Mouse (Mus musculus) neural tube, embryonic 15.5 days (tissue): ENCODE measurements around the gene Gstk1. TPM values are rescaled to one million over a fixed set of nuclear protein-coding genes. Genes with fewer than 3 reads are reported as not detected.

Experiments
- ATAC-seq: fragments of 200-750 bp; cut with Nextera tagmentation; 2 replicates; pipeline ENCODE4 v1.8.0; 2017; ENCODE audit warnings: mild to moderate bottlenecking, moderate TSS enrichment, moderate library complexity; ENCODE audit not compliant: low FRiP score
- H3K27ac ChIP-seq: fragments of 300-500 bp; sonication (generic); replicated peaks from 2 replicates; pipeline ENCODE4 v1.5.1; 2015; ENCODE audit warnings: mild to moderate bottlenecking, inconsistent platforms
- H3K27me3 ChIP-seq: fragments of 300-500 bp; sonication (generic); replicated peaks from 2 replicates; pipeline ENCODE4 v1.6.1; 2015; ENCODE audit warnings: inconsistent platforms
- H3K36me3 ChIP-seq: fragments of 300-500 bp; sonication (generic); 2 replicates; pipeline ENCODE4 v1.6.1; 2015; ENCODE audit warnings: inconsistent platforms
- H3K4me1 ChIP-seq: fragments of 300-500 bp; sonication (generic); 2 replicates; pipeline ENCODE4 v1.6.1; 2015; ENCODE audit warnings: inconsistent platforms
- H3K4me2 ChIP-seq: fragments of 300-500 bp; sonication (generic); 2 replicates; pipeline ENCODE4 v1.6.1; 2015; ENCODE audit warnings: inconsistent platforms, mild to moderate bottlenecking, moderate library complexity
- H3K4me3 ChIP-seq: fragments of 300-500 bp; sonication (generic); replicated peaks from 2 replicates; pipeline ENCODE4 v1.5.1; 2015; ENCODE audit warnings: mild to moderate bottlenecking, inconsistent platforms
- H3K9ac ChIP-seq: fragments of 300-500 bp; sonication (generic); replicated peaks from 2 replicates; pipeline ENCODE4 v1.6.1; 2015; ENCODE audit warnings: mild to moderate bottlenecking, inconsistent platforms
- H3K9me3 ChIP-seq: fragments of 300-500 bp; sonication (generic); replicated peaks from 2 replicates; pipeline ENCODE4 v1.6.1; 2016; ENCODE audit warnings: inconsistent platforms
- WGBS: fragments of 180-500 bp; shearing (Covaris S2); methylation state at CpG from one replicate; pipeline ENCODE4 v1.1.7; 2015; ENCODE audit warnings: mixed read lengths; 5-methylcytosine and 5-hydroxymethylcytosine counted together
- polyA plus RNA-seq: library from polyadenylated mRNA; unstranded; fragments of >200 nt; fragmentation: Nextera tagmentation; extraction: Ambion mirVana; gene quantifications from 2 replicates; pipeline ENCODE4 v1.2.1, GENCODE M21; 2015

The Gstk1 gene
- polyA plus RNA-seq, 1 experiment from 2014 or later: 13.7 TPM

DNA sequence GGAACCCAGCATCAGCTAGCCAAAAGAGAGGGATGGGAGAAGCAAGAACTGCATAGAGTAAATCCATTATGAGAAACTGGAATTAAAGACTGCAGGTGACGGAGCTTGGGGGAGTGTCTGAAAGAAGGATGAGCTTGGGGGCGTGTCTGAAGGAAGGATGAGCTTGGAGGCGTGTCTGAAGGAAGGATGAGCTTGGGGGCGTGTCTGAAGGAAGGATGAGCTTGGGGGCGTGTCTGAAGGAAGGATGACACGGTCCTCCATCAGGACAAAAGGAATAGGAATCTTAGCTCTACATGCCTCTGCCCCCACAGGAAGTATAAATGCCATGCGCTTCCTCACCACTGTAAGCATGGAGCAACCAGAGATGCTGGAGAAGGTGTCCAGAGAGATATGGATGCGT is 1.4 kb downstream of the Gstk1 start:
- peaks cover 5% of the 10 kb centered on the region; the same call in 1 of the 2 replicates for H3K27me3 ChIP-seq
- peak; percentile 67 for ATAC-seq
- H3K27ac ChIP-seq: no peak overlapping the region
- H3K9ac ChIP-seq: no peak overlapping the region
- H3K9me3 ChIP-seq: no peaks in the 10 kb centered on the region
- H3K36me3 ChIP-seq: no peaks in the 10 kb centered on the region
- WGBS: 13% methylated on average over 8 of the region's 8 CpGs
- H3K4me2 ChIP-seq: peak overlapping the region; percentile 44
- H3K4me1 ChIP-seq: peaks cover 7% of the 10 kb centered on the region; the same call in 1 of the 2 replicates
- H3K4me3 ChIP-seq: peak overlapping the region; percentile 26

DNA sequence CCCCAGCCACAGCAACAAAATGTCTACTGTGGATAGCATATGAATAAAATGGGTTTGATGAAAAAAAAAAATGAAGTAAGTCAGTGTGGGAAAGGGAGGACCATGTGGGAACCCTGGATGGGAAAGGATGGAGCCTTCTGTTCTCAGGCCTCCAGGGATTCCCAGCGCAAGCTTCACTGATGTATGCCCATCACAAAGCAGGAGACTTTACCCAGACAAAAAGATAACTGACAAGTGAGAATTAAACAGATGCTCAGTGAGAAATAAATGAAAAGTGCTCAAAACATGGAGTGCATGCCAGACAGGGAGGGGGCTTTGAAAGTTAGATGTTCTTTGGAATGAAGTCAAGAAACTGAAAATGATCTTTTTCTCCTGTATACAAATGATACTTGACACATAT is 2.2 kb downstream of the Gstk1 start:
- Histone ChIP-seq H3K27ac (no peak overlapping the region), H3K27me3 (peaks cover 5% of the 10 kb centered on the region; the same call in 1 of the 2 replicates), H3K36me3 (no peaks in the 10 kb centered on the region), H3K4me3 (peak overlapping the region; percentile 26; the same call in 1 of the 2 replicates), H3K4me2 (peak overlapping the region; percentile 44), H3K4me1 (peaks cover 7% of the 10 kb centered on the region; the same call in 1 of the 2 replicates), H3K9ac (no peak overlapping the region), H3K9me3 (no peaks in the 10 kb centered on the region)
- no peak for ATAC-seq
- WGBS: 83% methylated on average over 1 of the region's 1 CpGs

DNA sequence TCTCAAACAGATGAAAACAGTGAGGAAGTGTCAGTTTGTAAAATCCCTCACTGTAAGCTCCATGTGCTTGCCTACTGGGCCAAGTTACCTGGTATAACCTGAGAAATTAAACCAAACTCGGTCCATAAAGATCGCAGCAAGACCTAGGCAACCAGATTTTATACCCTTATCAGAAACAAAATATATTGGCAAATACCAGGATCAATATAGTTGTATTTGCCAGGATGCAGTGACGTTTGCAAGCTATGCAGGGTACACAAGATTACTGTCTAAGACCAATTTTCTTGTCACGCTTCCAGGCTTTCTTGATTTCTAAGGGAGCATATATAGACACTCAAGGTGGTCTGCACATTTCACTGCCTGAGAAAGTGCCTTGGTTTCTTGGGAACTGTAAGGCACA is 6.1 kb downstream of the Gstk1 start:
- WGBS: 91% methylated on average over 4 of the region's 4 CpGs
- H3K4me3 ChIP-seq: no peak overlapping the region
- H3K4me2 ChIP-seq: no peak overlapping the region

DNA sequence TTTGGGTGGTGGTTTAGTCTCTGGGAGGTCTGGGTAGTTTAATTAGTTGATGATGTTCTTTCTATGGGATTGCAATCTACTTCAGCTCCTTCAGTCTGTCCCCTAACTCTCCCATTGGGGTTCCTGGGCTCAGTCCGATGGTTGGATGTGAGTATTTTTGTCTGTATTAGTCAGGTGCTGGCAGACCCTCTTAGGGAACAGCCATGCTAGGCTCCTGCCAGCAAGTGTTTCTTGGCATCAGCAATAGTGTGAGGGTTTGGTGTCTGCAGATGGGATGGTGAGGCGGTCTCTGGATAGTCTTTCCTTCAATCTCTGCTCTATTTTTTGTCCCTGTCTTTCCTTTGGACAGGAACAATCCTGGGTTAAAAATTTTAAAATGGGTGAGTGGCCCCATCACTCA is 7.4 kb downstream of the Gstk1 start:
- no peak overlapping the region for H3K9ac ChIP-seq
- no peak for ATAC-seq
- no peaks in the 10 kb centered on the region for H3K9me3 ChIP-seq
- H3K4me2 ChIP-seq: no peak overlapping the region
- no peaks in the 10 kb centered on the region for H3K27me3 ChIP-seq
- no peaks in the 10 kb centered on the region for H3K4me1 ChIP-seq
- no peaks in the 10 kb centered on the region for H3K36me3 ChIP-seq
- H3K27ac ChIP-seq: no peak overlapping the region
- 86% methylated on average over 2 of the region's 2 CpGs for WGBS
- no peak overlapping the region for H3K4me3 ChIP-seq

More for the DNA sequence above, 6.1 kb downstream of the Gstk1 start:
- no peak for ATAC-seq
- Histone ChIP-seq H3K27me3 (0 out of 2 replicates have a peak, but pooled peaks cover 1% of the 10 kb centered on the region), H3K4me1 (no peaks in the 10 kb centered on the region), H3K9ac (no peak overlapping the region), H3K36me3 (no peaks in the 10 kb centered on the region), H3K27ac (no peak overlapping the region), H3K9me3 (no peaks in the 10 kb centered on the region)

DNA sequence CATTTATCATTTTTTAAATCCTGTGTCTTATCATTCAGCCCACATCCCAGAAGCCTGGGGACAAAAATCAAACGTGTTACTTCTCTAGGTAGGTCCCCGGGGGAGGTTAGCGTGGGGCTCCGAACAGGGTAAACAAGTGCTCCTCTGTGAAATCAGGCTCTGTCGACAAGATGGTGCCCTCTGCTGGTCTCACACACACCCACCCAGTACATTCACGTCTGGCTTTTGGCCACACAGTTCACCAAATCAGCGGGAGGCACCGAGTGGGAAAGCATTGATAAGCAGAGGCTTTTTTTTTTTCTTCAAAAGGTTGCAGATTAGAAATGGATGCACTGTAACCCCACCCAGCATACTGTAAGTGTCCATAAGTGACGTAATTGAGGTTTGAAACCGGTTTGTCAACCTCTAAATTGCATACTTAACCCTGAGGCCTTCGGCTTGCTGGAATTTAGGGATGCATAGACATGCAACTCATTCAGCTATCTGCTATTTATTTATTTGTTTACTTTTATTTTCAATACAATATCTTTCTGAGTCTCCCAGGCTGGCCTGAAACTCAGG is 11.6 kb downstream of the Gstk1 start:
- 17% methylated on average over 11 of the region's 11 CpGs for WGBS
- Histone ChIP-seq H3K4me2 (0 out of 2 replicates have a peak overlapping the region, but pooled peaks have one; percentile 11), H3K27me3 (0 out of 2 replicates have a peak, but pooled peaks cover 5% of the 10 kb centered on the region), H3K9ac (no peak overlapping the region), H3K36me3 (no peaks in the 10 kb centered on the region), H3K4me1 (no peaks in the 10 kb centered on the region), H3K27ac (no peak overlapping the region), H3K9me3 (no peaks in the 10 kb centered on the region), H3K4me3 (no peak overlapping the region)
- ATAC-seq: no peak; the same call in 1 of the 2 replicates

DNA sequence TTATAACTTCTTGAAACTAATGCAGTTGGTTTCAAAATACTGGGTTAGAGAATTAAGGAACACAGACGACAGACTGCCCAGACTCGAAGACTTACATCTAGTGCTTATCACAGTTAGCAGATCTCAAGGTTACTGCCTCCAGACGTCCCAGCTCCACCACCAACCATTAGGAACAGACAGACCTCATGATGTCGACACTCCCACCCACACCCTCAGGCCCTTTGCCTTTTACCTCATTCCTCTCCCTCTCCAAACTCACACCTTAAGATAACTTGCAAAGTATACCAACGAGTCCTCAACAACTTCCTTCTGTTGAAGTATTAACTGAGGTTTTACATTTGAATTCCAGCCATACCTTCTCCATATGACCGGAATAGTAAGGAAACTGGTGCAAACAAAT is 14.7 kb downstream of the Gstk1 start:
- H3K27ac ChIP-seq: no peak overlapping the region
- H3K9me3 ChIP-seq: no peaks in the 10 kb centered on the region
- H3K4me3 ChIP-seq: no peak overlapping the region
- 0 out of 2 replicates have a peak, but pooled peaks cover 6% of the 10 kb centered on the region for H3K4me1 ChIP-seq
- no peak overlapping the region for H3K4me2 ChIP-seq
- H3K27me3 ChIP-seq: 0 out of 2 replicates have a peak, but pooled peaks cover 5% of the 10 kb centered on the region
- WGBS: 77% methylated on average over 6 of the region's 6 CpGs
- no peak overlapping the region for H3K9ac ChIP-seq
- ATAC-seq: no peak
- no peaks in the 10 kb centered on the region for H3K36me3 ChIP-seq

DNA sequence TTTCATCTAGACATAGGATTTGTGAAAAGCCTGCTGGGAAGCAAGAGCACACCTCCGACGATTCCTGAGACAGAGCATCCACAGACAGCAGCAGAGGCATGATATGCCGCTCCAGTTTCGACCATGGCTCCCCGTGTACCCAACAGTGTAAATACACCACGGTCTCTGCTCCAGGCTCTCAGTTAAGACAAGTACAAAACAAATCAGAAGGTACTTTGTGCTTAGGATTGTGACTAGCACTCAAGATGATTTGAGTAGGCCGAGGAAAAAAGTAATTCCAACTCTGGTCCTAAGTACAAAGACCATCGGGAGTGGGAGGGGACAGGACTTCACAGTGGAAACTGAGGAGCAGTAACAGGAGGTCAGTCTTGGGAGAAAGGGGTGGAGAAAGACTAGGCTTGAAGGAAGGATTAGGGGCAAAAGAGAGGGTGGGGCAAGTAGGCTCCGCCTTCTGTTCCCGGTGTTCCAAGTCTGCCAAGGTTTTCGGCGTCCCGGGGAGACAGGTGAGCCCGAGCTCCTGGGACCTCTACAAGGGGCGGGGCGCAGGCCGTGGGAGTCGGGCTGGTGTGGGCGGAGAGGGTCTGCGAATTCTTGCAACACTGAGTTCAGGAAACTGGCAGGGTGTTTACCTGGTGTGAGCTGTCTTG is 15.9 kb downstream of the Gstk1 start, which contains the start of gene Tmem139:
Gene Tmem139, plus strand, starts transcription at position 447 of the 647 bp plus-strand sequence.
- H3K4me2 ChIP-seq: no peak within 1 kb of the TSS
- 22% methylated on average over 20 of the region's 20 CpGs for WGBS
- H3K27ac ChIP-seq: no peak within 1 kb of the TSS
- no peak within 1 kb of the TSS for H3K4me3 ChIP-seq
- no peaks in the 10 kb centered on the region for H3K9me3 ChIP-seq
- no peak within 1 kb of the TSS for H3K9ac ChIP-seq
- no peaks in the 10 kb centered on the region for H3K36me3 ChIP-seq
- ATAC-seq: no peak
- H3K4me1 ChIP-seq: peaks cover 12% of the 10 kb centered on the region
- H3K27me3 ChIP-seq: 0 out of 2 replicates have a peak, but pooled peaks cover 5% of the 10 kb centered on the region

DNA sequence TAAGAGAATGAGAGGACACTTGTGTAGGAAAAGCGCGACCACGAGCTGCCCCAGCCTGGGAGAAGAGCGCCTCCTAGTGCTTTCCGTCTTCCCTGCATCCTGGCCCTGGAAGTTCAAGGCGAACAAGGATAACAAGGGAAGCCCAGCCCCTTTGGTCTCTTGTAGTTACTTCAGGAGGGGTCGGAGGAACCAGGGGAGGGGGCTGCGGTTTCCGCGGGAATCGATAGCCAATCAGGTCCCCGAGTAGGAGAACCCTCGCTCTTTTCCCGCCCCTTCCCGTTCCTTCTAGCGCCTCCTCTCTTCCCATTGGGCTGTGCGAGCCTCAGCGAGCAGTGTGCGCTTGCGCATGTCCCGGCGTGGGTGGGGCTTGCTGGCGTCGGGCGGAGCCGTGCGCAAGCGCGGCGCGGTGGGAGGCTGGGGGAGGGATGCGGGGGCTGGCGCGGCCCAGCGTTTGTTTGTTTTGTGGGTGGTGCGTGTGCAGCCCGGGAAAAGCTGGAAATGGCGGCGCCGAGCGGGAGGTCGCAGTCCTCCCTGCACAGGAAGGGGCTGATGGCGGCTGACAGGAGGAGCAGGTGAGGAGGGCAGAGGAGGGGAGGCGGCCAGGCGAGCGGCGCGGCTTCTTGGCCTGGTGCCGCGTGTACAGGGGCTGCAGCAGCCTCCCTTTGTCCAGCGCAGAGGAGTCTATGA is 19.0 kb downstream of the Gstk1 start, which contains the start of gene Casp2:
Gene Casp2, plus strand, starts transcription at position 360 of the 687 bp plus-strand sequence.
- Histone ChIP-seq H3K4me2 (peak within 1 kb of the TSS; percentile 85), H3K27ac (peak within 1 kb of the TSS; percentile 94), H3K4me1 (peaks cover 21% of the 10 kb centered on the region), H3K4me3 (peak within 1 kb of the TSS; percentile 96), H3K27me3 (0 out of 2 replicates have a peak, but pooled peaks cover 5% of the 10 kb centered on the region), H3K9ac (peak within 1 kb of the TSS; percentile 83), H3K9me3 (no peaks in the 10 kb centered on the region), H3K36me3 (peaks cover 22% of the 10 kb centered on the region)
- WGBS: under 1% methylated on average over 49 of the region's 51 CpGs
- ATAC-seq: peak; percentile 100

DNA sequence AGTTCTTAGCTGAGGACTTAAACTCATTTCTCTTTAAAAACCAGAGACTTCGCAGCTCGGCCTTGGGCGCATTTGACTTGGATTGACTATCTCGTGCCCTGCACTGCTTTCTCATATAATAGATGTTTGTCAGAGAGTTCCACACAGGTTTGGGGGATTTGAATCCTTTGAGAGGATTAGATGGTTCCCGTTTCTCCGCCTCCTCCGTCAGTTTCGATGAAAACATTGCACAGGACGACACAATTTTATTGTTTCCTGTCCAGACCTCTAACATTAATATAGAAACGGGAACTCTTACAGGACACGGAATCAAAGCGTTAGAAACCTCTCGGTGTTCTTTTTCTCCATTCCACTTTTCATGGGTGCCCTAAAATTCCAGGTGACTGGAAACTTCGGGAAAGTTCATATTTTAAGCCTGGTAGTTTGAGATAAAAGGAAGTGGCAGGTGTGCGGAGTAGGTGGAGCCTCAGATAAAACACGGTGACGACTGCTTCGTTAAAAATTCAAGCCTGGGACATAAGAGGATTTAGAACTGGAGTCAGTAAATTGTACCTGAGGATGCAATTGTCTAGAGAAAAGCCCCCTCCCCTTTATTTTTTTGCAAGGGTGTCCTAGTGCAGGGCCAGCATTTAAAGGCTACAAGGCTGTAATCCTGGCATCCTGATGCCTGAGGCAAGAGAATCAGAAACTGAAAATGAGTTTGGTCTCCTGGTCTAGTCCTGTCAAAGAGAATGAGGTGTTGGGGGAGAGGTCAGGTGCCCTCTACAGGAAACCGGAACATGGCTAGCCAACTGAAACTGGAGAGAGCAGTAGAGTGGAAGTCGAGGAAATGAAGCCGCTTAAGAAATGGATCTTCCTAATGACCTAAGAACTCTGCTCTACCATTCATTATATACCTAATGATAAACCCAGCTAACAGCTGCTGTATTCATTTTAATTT is 19.9 kb downstream of the Gstk1 start:
- H3K9ac ChIP-seq: peak overlapping the region; percentile 83
- peak; percentile 2; the same call in 1 of the 2 replicates for ATAC-seq
- peak overlapping the region; percentile 96 for H3K4me3 ChIP-seq
- H3K4me2 ChIP-seq: peak overlapping the region; percentile 85
- WGBS: under 1% methylated on average over 21 of the region's 21 CpGs
- peak overlapping the region; percentile 94 for H3K27ac ChIP-seq
- peaks cover 28% of the 10 kb centered on the region for H3K36me3 ChIP-seq
- 0 out of 2 replicates have a peak, but pooled peaks cover 5% of the 10 kb centered on the region for H3K27me3 ChIP-seq
- peaks cover 21% of the 10 kb centered on the region for H3K4me1 ChIP-seq
- H3K9me3 ChIP-seq: no peaks in the 10 kb centered on the region

DNA sequence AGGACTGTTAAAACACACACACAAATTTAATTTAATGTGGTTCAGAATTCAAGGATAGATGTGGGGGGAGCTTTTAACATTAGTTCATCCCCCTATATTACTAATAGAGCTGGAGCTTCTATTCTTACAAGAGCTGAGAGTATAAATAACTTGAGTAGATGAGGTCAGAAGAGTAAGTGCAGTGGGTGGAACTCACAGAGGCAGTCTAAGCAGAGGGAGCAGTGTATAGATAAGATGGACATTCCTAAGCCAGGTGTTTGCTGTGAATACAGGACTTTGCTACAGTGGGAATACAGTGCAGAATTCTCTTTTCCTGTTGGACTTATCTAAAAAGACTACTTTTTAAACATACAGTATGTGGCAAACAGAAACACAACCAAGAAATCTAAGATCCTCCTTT is 25.1 kb downstream of the Gstk1 start:
- no peak overlapping the region for H3K9ac ChIP-seq
- peaks cover 61% of the 10 kb centered on the region for H3K36me3 ChIP-seq
- H3K9me3 ChIP-seq: no peaks in the 10 kb centered on the region
- H3K27ac ChIP-seq: no peak overlapping the region
- peaks cover 15% of the 10 kb centered on the region for H3K4me1 ChIP-seq
- H3K4me3 ChIP-seq: no peak overlapping the region
- ATAC-seq: no peak
- no peaks in the 10 kb centered on the region for H3K27me3 ChIP-seq
- H3K4me2 ChIP-seq: no peak overlapping the region

DNA sequence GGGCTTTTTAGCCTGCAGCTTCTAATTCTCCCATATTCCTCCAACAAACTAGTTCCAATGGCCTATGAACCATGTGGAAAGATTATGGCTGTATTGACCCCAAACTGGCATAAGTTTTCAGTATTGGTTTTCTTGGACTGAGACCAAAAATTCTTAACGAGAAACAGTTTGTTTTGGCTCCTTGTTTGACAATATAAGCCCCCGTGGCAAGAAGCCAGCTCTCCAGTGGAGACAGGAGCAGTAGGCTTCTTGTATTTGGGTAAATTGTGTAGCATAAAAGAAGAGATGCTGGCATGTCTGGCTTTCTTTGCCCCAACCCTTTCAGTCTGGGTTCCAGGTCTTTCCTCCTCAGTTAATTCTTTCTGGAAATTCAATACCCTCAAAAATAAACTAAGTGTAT is 30.4 kb downstream of the Gstk1 start:
- Histone ChIP-seq H3K27ac (no peak overlapping the region), H3K27me3 (no peaks in the 10 kb centered on the region), H3K9me3 (no peaks in the 10 kb centered on the region), H3K36me3 (peaks cover 80% of the 10 kb centered on the region), H3K4me1 (no peaks in the 10 kb centered on the region), H3K4me2 (no peak overlapping the region), H3K4me3 (no peak overlapping the region), H3K9ac (no peak overlapping the region)
- no peak for ATAC-seq
- whole genome bisulfite sequencing: 55% methylated on average over 2 of the region's 2 CpGs
